Mouse (Mus musculus) lung, postnatal 0 days (tissue): ENCODE measurements around the gene Ntrk2.

Experiments used
- CTCF ChIP-seq: IDR thresholded peaks from 2 replicates; pipeline ENCODE4 v1.5.1; 2016; ENCODE audit warnings: antibody characterized with exemption, mild to moderate bottlenecking
- EP300 ChIP-seq: IDR thresholded peaks from 2 replicates; pipeline ENCODE4 v1.6.1; 2016; ENCODE audit warnings: antibody characterized with exemption, mild to moderate bottlenecking, control low read depth

DNA sequence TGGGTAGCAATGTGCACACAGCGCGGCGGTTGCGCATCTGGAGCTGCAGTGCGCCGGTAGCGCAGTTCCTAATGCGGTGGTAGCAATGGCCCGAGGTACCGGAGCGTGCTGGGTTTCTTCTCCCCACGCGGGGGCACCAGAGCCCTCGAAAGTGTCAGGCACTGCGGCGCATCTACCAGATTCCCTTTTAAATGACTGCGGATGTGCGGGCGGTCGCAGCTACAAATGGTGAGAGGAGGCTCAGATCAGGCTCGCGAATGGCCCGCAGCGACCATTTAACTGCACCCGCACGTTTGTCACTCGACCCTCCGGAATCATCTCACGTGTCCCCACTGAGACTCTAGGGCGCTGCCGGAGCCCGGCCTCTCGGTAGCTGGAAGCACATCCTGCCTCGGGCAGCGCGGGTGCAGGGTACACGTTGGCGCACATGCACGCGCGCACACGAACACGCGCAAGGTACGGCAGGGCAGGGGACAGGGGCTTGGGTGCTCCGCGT is at the start of gene Ntrk2:
- TF ChIP-seq CTCF (peak; percentile 87), EP300 (no peak)
